Mouse (Mus musculus) heart, embryonic 14.5 days (tissue): ENCODE data around the gene Ccl27b. TPM values are rescaled to one million over a fixed set of nuclear protein-coding genes. Genes with fewer than 3 reads are reported as not detected.
"Not testable (repeated sequence)": the region's sequence is repeated elsewhere in the genome, so short reads cannot be mapped to it uniquely, and the experiment has no call there.

Experiments
- ATAC-seq: fragments of 200-750 bp; cut with Nextera tagmentation; 2 replicates; pipeline ENCODE4 v1.8.0; 2017; ENCODE audit warnings: low read depth, moderate TSS enrichment; ENCODE audit not compliant: insufficient number of reproducible peaks, insufficient read depth, low FRiP score
- H3K27ac ChIP-seq, 2 experiments: fragments of 200-500 bp in 1 of 2; fragments of 300-500 bp in 1 of 2; sonication (generic) in 1 of 2; replicated peaks in 1 of 2; 2 replicates each; pipeline ENCODE4 v1.5.1; 2012 to 2014; ENCODE audit warnings: low read depth in 2 of 2, low read length in 2 of 2, control low read depth in 1 of 2, mild to moderate bottlenecking in 1 of 2, mixed read lengths in 1 of 2; ENCODE audit not compliant: control insufficient read depth in 1 of 2, insufficient read depth in 1 of 2
- H3K27me3 ChIP-seq: fragments of 300-500 bp; sonication (generic); 2 replicates; pipeline ENCODE4 v1.6.1; 2014; ENCODE audit warnings: mild to moderate bottlenecking, low read length, control low read depth; ENCODE audit not compliant: control insufficient read depth, insufficient read depth
- H3K36me3 ChIP-seq: fragments of 300-500 bp; sonication (generic); 2 replicates; pipeline ENCODE4 v1.6.1; 2014; ENCODE audit warnings: mild to moderate bottlenecking, control low read depth, low read length, mixed read lengths; ENCODE audit not compliant: control insufficient read depth, insufficient read depth
- H3K4me1 ChIP-seq, 2 experiments: fragments of 200-500 bp in 1 of 2; fragments of 300-500 bp in 1 of 2; sonication (generic) in 1 of 2; 2 replicates each; pipeline ENCODE4 v1.6.1; 2012 to 2014; ENCODE audit warnings: low read length in 2 of 2, control low read depth in 1 of 2, mixed read lengths in 1 of 2; ENCODE audit not compliant: control insufficient read depth in 2 of 2, insufficient read depth in 2 of 2
- H3K4me2 ChIP-seq: fragments of 300-500 bp; sonication (generic); 2 replicates; pipeline ENCODE4 v1.6.1; 2014; ENCODE audit warnings: mild to moderate bottlenecking, low read length
- H3K4me3 ChIP-seq, 2 experiments: fragments of 200-500 bp in 1 of 2; fragments of 300-500 bp in 1 of 2; sonication (generic) in 1 of 2; 2 replicates each; pipeline ENCODE4 v1.5.1; 2012 to 2014; ENCODE audit warnings: low read length in 2 of 2, mild to moderate bottlenecking in 2 of 2, control low read depth in 1 of 2, low read depth in 1 of 2, moderate library complexity in 1 of 2; ENCODE audit not compliant: control insufficient read depth in 1 of 2, insufficient read depth in 1 of 2
- H3K9ac ChIP-seq: fragments of 300-500 bp; sonication (generic); 2 replicates; pipeline ENCODE4 v1.6.1; 2014; ENCODE audit warnings: mild to moderate bottlenecking, low read length
- H3K9me3 ChIP-seq: fragments of 300-500 bp; sonication (generic); 2 replicates; pipeline ENCODE4 v1.6.1; 2016; ENCODE audit warnings: low read length, control low read depth; ENCODE audit not compliant: control insufficient read depth
- WGBS: fragments of 180-500 bp; shearing (Covaris S2); extraction: QIAGEN DNeasy Blood & Tissue Kit; methylation state at CpG from one replicate; pipeline ENCODE4 v1.1.7; 2014; 5-methylcytosine and 5-hydroxymethylcytosine counted together
- polyA plus RNA-seq: library from polyadenylated mRNA; unstranded; fragments of >200 nt; fragmentation: Nextera tagmentation; extraction: Ambion mirVana; gene quantifications from 2 replicates; pipeline ENCODE4 v1.2.1, GENCODE M21; 2014

Gene Ccl27b
- not detected in 2 replicates for polyA plus RNA-seq

DNA sequence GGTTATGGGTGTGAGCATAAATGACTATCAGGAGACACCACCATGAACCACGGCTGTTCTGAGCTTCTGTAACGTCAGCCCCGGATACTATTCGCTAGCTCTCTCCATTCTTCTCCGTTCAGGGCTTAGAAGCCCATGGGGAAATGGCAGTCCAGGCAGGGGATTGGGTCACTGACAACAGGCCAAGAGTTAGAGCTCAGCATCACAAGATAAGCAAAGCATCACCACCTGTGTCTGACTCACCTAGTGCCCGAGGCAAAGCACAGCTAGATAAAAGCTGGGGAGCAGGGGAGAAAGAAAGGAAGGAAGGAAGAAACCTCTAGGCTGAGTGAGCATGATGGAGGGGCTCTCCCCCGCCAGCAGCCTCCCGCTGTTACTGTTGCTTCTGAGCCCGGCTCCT is at the start of gene Ccl27b:
TSS of gene Ccl27b (plus strand) at position 301 of the 400 bp plus-strand sequence.
- no CpG with 5 or more reads among the region's 9 CpGs for WGBS
- H3K36me3 ChIP-seq, ATAC-seq, H3K9me3 ChIP-seq, H3K4me1 ChIP-seq, H3K27me3 ChIP-seq, H3K27ac ChIP-seq, H3K9ac ChIP-seq, H3K4me3 ChIP-seq, H3K4me2 ChIP-seq: not testable (repeated sequence)

DNA sequence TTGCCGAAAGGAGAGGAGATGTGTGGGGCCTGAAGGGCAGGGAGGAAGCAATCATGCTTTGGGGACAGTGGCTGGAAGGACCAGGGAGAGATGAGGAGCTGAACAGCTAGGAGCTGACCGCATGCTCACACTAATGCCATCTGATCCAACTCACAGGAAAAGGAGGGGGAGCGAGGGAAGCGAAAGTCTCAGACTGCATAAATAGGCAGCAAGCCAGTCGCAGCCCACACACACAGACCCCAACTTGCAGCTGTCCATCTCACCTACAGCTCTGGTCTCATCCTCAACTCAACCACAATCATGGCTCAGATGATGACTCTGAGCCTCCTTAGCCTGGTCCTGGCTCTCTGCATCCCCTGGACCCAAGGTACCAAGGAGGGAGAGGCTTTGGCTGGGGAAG is 43.2 kb upstream of the Ccl27b start, which contains the start of gene Gm10591:
TSS of gene Gm10591 (plus strand) at position 301 of the 400 bp plus-strand sequence.
- not testable (repeated sequence) for H3K4me2 ChIP-seq
- no CpG with 5 or more reads among the region's 5 CpGs for WGBS

DNA sequence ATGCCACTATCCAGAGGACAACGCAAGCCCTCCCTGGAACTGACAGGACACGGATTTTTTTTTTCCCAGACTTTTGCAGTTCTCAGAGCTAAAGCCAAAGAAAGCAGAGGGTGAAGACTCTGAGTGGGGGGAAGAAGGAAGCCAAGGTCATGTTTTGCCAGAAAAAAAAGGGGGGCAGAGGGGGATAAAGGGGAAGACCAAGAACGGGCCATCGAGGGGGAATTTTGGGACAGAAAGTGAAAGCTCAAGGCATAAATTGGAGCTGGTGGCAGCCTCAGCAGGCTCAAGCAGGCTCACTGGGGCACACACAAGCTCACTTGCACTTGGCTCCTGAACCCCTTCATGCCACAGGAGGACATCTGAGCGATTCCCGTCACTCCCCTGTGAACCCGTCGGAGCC is 25.6 kb upstream of the Ccl27b start, which contains the start of gene Gm2564:
TSS of gene Gm2564 (plus strand) at position 301 of the 400 bp plus-strand sequence.
- H3K9me3 ChIP-seq, H3K27me3 ChIP-seq, H3K4me2 ChIP-seq, H3K36me3 ChIP-seq, H3K9ac ChIP-seq, H3K27ac ChIP-seq, ATAC-seq, H3K4me1 ChIP-seq, H3K4me3 ChIP-seq: not testable (repeated sequence)
- no CpG with 5 or more reads among the region's 8 CpGs for WGBS

More for the DNA sequence above, 43.2 kb upstream of the Ccl27b start, which contains the start of gene Gm10591:
- not testable (repeated sequence) for H3K9ac ChIP-seq, H3K36me3 ChIP-seq, H3K27ac ChIP-seq, H3K4me1 ChIP-seq, H3K9me3 ChIP-seq, H3K27me3 ChIP-seq, H3K4me3 ChIP-seq, ATAC-seq

GRCm38 (mm10) chr4:42661793-42662192 is 6.7 kb downstream of the Ccl27b start, which contains the start of gene Il11ra2:
Gene Il11ra2 (minus strand): TSS chr4:42661893.
- not testable (repeated sequence) for H3K9ac ChIP-seq, H3K36me3 ChIP-seq, H3K4me2 ChIP-seq, H3K27me3 ChIP-seq, H3K27ac ChIP-seq, H3K4me3 ChIP-seq, H3K4me1 ChIP-seq, ATAC-seq, H3K9me3 ChIP-seq
- WGBS: no CpG with 5 or more reads among the region's 3 CpGs

DNA sequence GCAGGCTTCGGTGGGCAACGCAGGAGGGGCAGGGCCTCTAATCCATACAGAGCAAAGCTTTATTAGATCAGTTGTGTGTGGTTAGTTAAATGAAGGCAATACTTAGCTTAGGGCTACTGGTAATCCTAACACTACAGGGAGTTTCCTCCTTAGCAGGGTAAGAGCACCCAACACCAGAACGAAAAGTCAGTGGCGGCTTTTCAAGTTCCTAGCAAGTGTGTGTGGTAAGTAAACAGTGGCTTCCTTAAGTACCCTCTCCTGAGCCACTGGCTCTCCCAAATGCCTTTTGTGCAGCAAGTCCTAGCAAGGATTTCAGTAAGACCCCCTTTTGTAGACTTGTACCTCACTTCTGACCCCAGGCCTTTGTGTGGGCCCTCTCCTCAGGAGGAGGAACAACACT is 20.4 kb downstream of the Ccl27b start:
- not testable (repeated sequence) for ATAC-seq, H3K9ac ChIP-seq, H3K36me3 ChIP-seq, H3K27me3 ChIP-seq, H3K9me3 ChIP-seq, H3K4me2 ChIP-seq, H3K27ac ChIP-seq, H3K4me1 ChIP-seq, H3K4me3 ChIP-seq
- no CpG with 5 or more reads among the region's 4 CpGs for WGBS

GRCm38 (mm10) chr4:42679365-42679764 is 24.3 kb downstream of the Ccl27b start:
- not testable (repeated sequence) for H3K36me3 ChIP-seq, H3K27ac ChIP-seq, H3K9ac ChIP-seq, H3K9me3 ChIP-seq, H3K4me3 ChIP-seq, ATAC-seq, H3K4me2 ChIP-seq, H3K4me1 ChIP-seq, H3K27me3 ChIP-seq
- no CpG with 5 or more reads among the region's 7 CpGs for WGBS

- not testable (repeated sequence) for ATAC-seq, H3K27ac ChIP-seq
- WGBS: no CpG with 5 or more reads among the region's 32 CpGs
Measured at GRCm38 (mm10) chr4:42680374-42681356, 25.6 kb downstream of the Ccl27b start.

More at GRCm38 (mm10) chr4:42680374-42681356, 25.6 kb downstream of the Ccl27b start:
- not testable (repeated sequence) for H3K4me1 ChIP-seq, H3K4me2 ChIP-seq, H3K9me3 ChIP-seq, H3K9ac ChIP-seq, H3K4me3 ChIP-seq, H3K27me3 ChIP-seq, H3K36me3 ChIP-seq
